ENCODE assay signal across 8 mouse cellular contexts in genomic region chr19:50677903-50678896, GRCm38 (mm10). TPM values are rescaled to one million over a fixed set of nuclear protein-coding genes. Genes with fewer than 3 reads are reported as not detected.
DNase-seq lines count a peak whose midpoint lies in the region; ATAC-seq lines count a peak whose summit lies in the region.

TSS of gene Sorcs1 (minus strand) at chr19:50678646.

- peak within 1 kb of the TSS; percentile 67 for H3K9ac ChIP-seq in embryonic facial prominence, embryonic 13.5 days
- peak within 1 kb of the TSS; percentile 61 for H3K9ac ChIP-seq in heart, embryonic 16.5 days (ENCODE audit: low read length)
- H3K9ac ChIP-seq in liver, embryonic 16.5 days (ENCODE audit: low read depth, low read length), result no peak within 1 kb of the TSS

- no peaks in the 10 kb centered on the region for H3K9me3 ChIP-seq in embryonic facial prominence, embryonic 13.5 days
- no peaks in the 10 kb centered on the region for H3K9me3 ChIP-seq in heart, embryonic 16.5 days (replicated peaks; ENCODE audit: control insufficient read depth, low read length)
- H3K9me3 ChIP-seq in liver, embryonic 16.5 days (replicated peaks; ENCODE audit: control insufficient read depth, low read length), result no peaks in the 10 kb centered on the region

- peak; percentile 74 for ATAC-seq in embryonic facial prominence, embryonic 13.5 days (ENCODE audit: insufficient number of reproducible peaks, insufficient read depth, low FRiP score, low TSS enrichment, low read depth)
- ATAC-seq in heart, embryonic 16.5 days (replicated peaks; ENCODE audit: extremely low read depth, insufficient read depth, low FRiP score), result peak; percentile 83
- peak; percentile 58; the same call in 1 of the 2 replicates for ATAC-seq in liver, embryonic 16.5 days (ENCODE audit: low read depth)
- no peak for ATAC-seq in erythroblast, adult 5-6 weeks (replicated peaks; ENCODE audit: low FRiP score, poor library complexity, severe bottlenecking)

- H3K27ac ChIP-seq in embryonic facial prominence, embryonic 13.5 days, result no peak within 1 kb of the TSS
- H3K27ac ChIP-seq in heart, embryonic 16.5 days (ENCODE audit: low read length), result no peak within 1 kb of the TSS
- no peak within 1 kb of the TSS for H3K27ac ChIP-seq in liver, embryonic 16.5 days (ENCODE audit: low read length)

- no peaks in the 10 kb centered on the region for H3K36me3 ChIP-seq in embryonic facial prominence, embryonic 13.5 days
- H3K36me3 ChIP-seq in heart, embryonic 16.5 days (ENCODE audit: control insufficient read depth, insufficient read depth), result no peaks in the 10 kb centered on the region
- H3K36me3 ChIP-seq in liver, embryonic 16.5 days (ENCODE audit: control insufficient read depth, insufficient read depth), result no peaks in the 10 kb centered on the region

- WGBS in embryonic facial prominence, embryonic 13.5 days, result under 1% methylated on average over 85 of the region's 102 CpGs
- WGBS in heart, embryonic 16.5 days, result under 1% methylated on average over 74 of the region's 102 CpGs
- 1% methylated on average over 75 of the region's 102 CpGs for WGBS in liver, embryonic 16.5 days (ENCODE audit: insufficient replicate concordance)

- peaks cover 58% of the 10 kb centered on the region for H3K27me3 ChIP-seq in embryonic facial prominence, embryonic 13.5 days
- peaks cover 28% of the 10 kb centered on the region for H3K27me3 ChIP-seq in heart, embryonic 16.5 days (ENCODE audit: control insufficient read depth, insufficient read depth, low read length)
- peaks cover 22% of the 10 kb centered on the region for H3K27me3 ChIP-seq in liver, embryonic 16.5 days (ENCODE audit: control insufficient read depth, insufficient read depth, low read depth, low read length)

- DNase-seq in urinary bladder, adult 2 months (ENCODE audit: low spot score), result peak; percentile 25
- DNase-seq in urinary bladder, postnatal 10 days (ENCODE audit: low spot score), result no peak
- peak; percentile 18 to 44 for DNase-seq in kidney, postnatal 25 days
- peak; percentile 77 for DNase-seq in right cerebral cortex, adult 18-20 months

- H3K4me3 ChIP-seq in embryonic facial prominence, embryonic 13.5 days, result peak within 1 kb of the TSS; percentile 58
- peak within 1 kb of the TSS; percentile 69 for H3K4me3 ChIP-seq in heart, embryonic 16.5 days (ENCODE audit: low read length)
- peak within 1 kb of the TSS; percentile 40 for H3K4me3 ChIP-seq in liver, embryonic 16.5 days (ENCODE audit: low read depth, low read length)

- peak within 1 kb of the TSS; percentile 98 for H3K4me2 ChIP-seq in embryonic facial prominence, embryonic 13.5 days
- H3K4me2 ChIP-seq in heart, embryonic 16.5 days (ENCODE audit: low read depth, low read length), result peak within 1 kb of the TSS; percentile 99
- peak within 1 kb of the TSS; percentile 46 for H3K4me2 ChIP-seq in liver, embryonic 16.5 days (ENCODE audit: low read depth, low read length)

- peaks cover 12% of the 10 kb centered on the region for H3K4me1 ChIP-seq in embryonic facial prominence, embryonic 13.5 days
- H3K4me1 ChIP-seq in heart, embryonic 16.5 days (ENCODE audit: control insufficient read depth, insufficient read depth, low read length), result peaks cover 3% of the 10 kb centered on the region; the same call in 1 of the 2 replicates
- no peaks in the 10 kb centered on the region for H3K4me1 ChIP-seq in liver, embryonic 16.5 days (ENCODE audit: control insufficient read depth, low read depth, low read length)

RNA-seq across cellular contexts. Expression of gene Sorcs1, which starts in this region (rescaled TPM):
- polyA plus RNA-seq in urinary bladder, adult 2 months (2012; rRNA removed), result 2.0 and 2.3 TPM in 2 replicates
- 2.2 and 2.7 TPM in 2 replicates for polyA plus RNA-seq in embryonic facial prominence, embryonic 13.5 days (2015; fragmentation: Nextera tagmentation; extraction: Ambion mirVana)
- polyA plus RNA-seq in heart, embryonic 16.5 days (2015; fragmentation: Nextera tagmentation; extraction: Ambion mirVana), result 0.43 and 0.60 TPM in 2 replicates
- polyA plus RNA-seq in liver, embryonic 16.5 days (2015; fragmentation: Nextera tagmentation; extraction: Ambion mirVana), result 0.29 and 0.38 TPM in 2 replicates
- not detected in 2 replicates for total RNA-seq in erythroblast, adult 5-6 weeks (2015; ENCODE audit: low replicate concordance)
- not detected in 2 replicates for total RNA-seq in erythroblast, adult 5-6 weeks (2017; ENCODE audit: low replicate concordance)

Comparison
In these comparisons a context has a peak if more than half of its experiments do, and no peak if none do; other contexts are left out.
1. Peak in ATAC-seq, H3K4me3 ChIP-seq, H3K9ac ChIP-seq and H3K4me2 ChIP-seq in heart, embryonic 16.5 days; RNA of the gene not detected or under 1 TPM.
2. Peak in ATAC-seq, H3K4me3 ChIP-seq and H3K4me2 ChIP-seq in liver, embryonic 16.5 days; RNA of the gene not detected or under 1 TPM.
3. H3K4me2 ChIP-seq: peak in every context shown above with its lines; median percentile 99 in heart, embryonic 16.5 days; 98 in embryonic facial prominence, embryonic 13.5 days; 46 in liver, embryonic 16.5 days.